Mouse (Mus musculus): ENCODE results near the gene Glod4. TPM values are rescaled to one million over a fixed set of nuclear protein-coding genes. Genes with fewer than 3 reads are reported as not detected.
"Not testable (repeated sequence)": the region's sequence is repeated elsewhere in the genome, so short reads cannot be mapped to it uniquely, and the experiment has no call there.

Glod4 gene
- polyA plus RNA-seq, 1 experiment, result 1.6 TPM

DNA sequence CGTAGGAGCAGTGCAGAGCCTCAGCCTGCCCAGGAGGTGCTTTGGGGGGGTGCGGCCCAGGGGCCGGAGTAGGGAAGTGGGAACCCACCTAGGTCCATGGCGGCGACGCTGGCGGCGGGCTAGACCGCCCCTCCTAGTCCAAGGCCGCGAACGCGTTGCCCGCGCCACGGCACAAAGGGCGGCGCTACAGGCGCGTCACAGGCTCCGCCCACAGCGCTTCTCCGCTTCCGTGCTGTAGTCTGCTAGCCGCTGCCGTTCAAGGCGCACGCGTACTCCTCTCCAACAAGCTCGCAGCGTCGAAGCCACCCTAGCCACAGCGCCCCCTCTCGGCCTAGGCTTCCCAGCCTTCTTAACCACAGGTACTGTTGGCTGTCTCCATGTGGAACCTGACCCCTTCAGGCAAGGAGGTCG is 26.1 kb downstream of the Glod4 start, which contains the start of the genes Dbil5 and Gemin4:
Dbil5 (plus strand) TSS at position 219 of the 411 bp plus-strand sequence.
Gemin4 (minus strand) TSS at position 275 of the 411 bp plus-strand sequence.
- under 1% methylated on average over 35 of the region's 35 CpGs for WGBS
- H3K4me1 ChIP-seq (ENCODE audit: control insufficient read depth, insufficient read depth, insufficient read length, low read length), result no peaks in the 10 kb centered on the region
- H3K36me3 ChIP-seq (ENCODE audit: control insufficient read depth, insufficient read depth, low read length), result peaks cover 13% of the 10 kb centered on the region

GRCm38 (mm10) chr11:76216681-76217389 is 26.7 kb downstream of the Glod4 start:
- H3K4me1 ChIP-seq (ENCODE audit: control insufficient read depth, insufficient read depth, insufficient read length, low read length), result no peaks in the 10 kb centered on the region
- peak overlapping the region; percentile 85 for H3K4me3 ChIP-seq (ENCODE audit: low read depth, low read length)
- WGBS, result 1% methylated on average over 33 of the region's 33 CpGs
- peaks cover 17% of the 10 kb centered on the region for H3K36me3 ChIP-seq (ENCODE audit: control insufficient read depth, insufficient read depth, low read length)
- H3K27ac ChIP-seq (ENCODE audit: insufficient read depth, low read depth, low read length), result peak overlapping the region; percentile 52
- no peak; the same call in 1 of the 2 replicates for TF ChIP-seq POLR2A (IDR thresholded peaks at IDR 0.05; ENCODE audit: low read depth, low read length)
- no peak for TF ChIP-seq CTCF (IDR thresholded peaks at IDR 0.05; ENCODE audit: extremely low read depth, insufficient read length, insufficient replicate concordance, low read depth, low read length)
- H3K27me3 ChIP-seq (ENCODE audit: control insufficient read depth, insufficient read depth, low read length), result no peaks in the 10 kb centered on the region

More for the DNA sequence above, 26.1 kb downstream of the Glod4 start, which contains the start of the genes Dbil5 and Gemin4:
- peak; percentile 97 for TF ChIP-seq CTCF (IDR thresholded peaks at IDR 0.05; ENCODE audit: extremely low read depth, insufficient read length, insufficient replicate concordance, low read depth, low read length)
- TF ChIP-seq POLR2A (IDR thresholded peaks at IDR 0.05; ENCODE audit: low read depth, low read length), result peak; percentile 60
- Histone ChIP-seq H3K4me3 (ENCODE audit: low read depth, low read length) (peak within 1 kb of the TSS; percentile 85), H3K27me3 (ENCODE audit: control insufficient read depth, insufficient read depth, low read length) (no peaks in the 10 kb centered on the region), H3K27ac (ENCODE audit: insufficient read depth, low read depth, low read length) (peak within 1 kb of the TSS; percentile 52)

GRCm38 (mm10) chr11:76216049-76216540 is 27.4 kb downstream of the Glod4 start:
- no peaks in the 10 kb centered on the region for H3K27me3 ChIP-seq (ENCODE audit: control insufficient read depth, insufficient read depth, low read length)
- 43% methylated on average over 5 of the region's 5 CpGs for WGBS
- TF ChIP-seq POLR2A (IDR thresholded peaks at IDR 0.05; ENCODE audit: low read depth, low read length) (no peak), CTCF (IDR thresholded peaks at IDR 0.05; ENCODE audit: extremely low read depth, insufficient read length, insufficient replicate concordance, low read depth, low read length) (no peak)

DNA sequence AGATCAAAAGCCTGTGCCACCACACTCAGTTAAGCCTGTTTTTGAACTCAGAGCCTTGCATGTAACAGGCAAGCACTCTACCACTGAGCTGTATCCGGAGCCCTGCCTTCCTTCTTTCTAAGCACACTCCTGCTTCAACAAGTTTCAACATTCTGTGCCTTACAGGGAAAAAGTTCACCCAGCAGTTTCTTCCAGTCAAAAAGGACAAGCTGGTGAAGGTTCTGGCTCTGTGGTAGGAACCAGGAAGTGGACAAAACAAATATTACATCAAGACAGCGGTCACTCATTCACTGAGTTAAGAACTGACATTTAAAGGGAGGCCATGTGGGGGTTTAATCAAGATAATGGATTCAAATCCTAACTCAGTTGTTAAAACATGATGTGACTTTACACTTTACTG is 28.5 kb downstream of the Glod4 start:
- Histone ChIP-seq H3K36me3 (ENCODE audit: control insufficient read depth, insufficient read depth, low read length) (peaks cover 14% of the 10 kb centered on the region; the same call in 1 of the 2 replicates), H3K27me3 (ENCODE audit: control insufficient read depth, insufficient read depth, low read length) (no peaks in the 10 kb centered on the region), H3K4me3 (ENCODE audit: low read depth, low read length) (no peak overlapping the region), H3K4me1 (ENCODE audit: control insufficient read depth, insufficient read depth, insufficient read length, low read length) (no peaks in the 10 kb centered on the region), H3K27ac (ENCODE audit: insufficient read depth, low read depth, low read length) (no peak overlapping the region)
- TF ChIP-seq CTCF (IDR thresholded peaks at IDR 0.05; ENCODE audit: extremely low read depth, insufficient read length, insufficient replicate concordance, low read depth, low read length) (no peak), POLR2A (IDR thresholded peaks at IDR 0.05; ENCODE audit: low read depth, low read length) (no peak)
- 60% methylated on average over 2 of the region's 2 CpGs for WGBS

More at GRCm38 (mm10) chr11:76216049-76216540, 27.4 kb downstream of the Glod4 start:
- Histone ChIP-seq H3K27ac (ENCODE audit: insufficient read depth, low read depth, low read length) (peak overlapping the region; percentile 52), H3K36me3 (ENCODE audit: control insufficient read depth, insufficient read depth, low read length) (peaks cover 15% of the 10 kb centered on the region), H3K4me1 (ENCODE audit: control insufficient read depth, insufficient read depth, insufficient read length, low read length) (no peaks in the 10 kb centered on the region), H3K4me3 (ENCODE audit: low read depth, low read length) (no peak overlapping the region)

DNA sequence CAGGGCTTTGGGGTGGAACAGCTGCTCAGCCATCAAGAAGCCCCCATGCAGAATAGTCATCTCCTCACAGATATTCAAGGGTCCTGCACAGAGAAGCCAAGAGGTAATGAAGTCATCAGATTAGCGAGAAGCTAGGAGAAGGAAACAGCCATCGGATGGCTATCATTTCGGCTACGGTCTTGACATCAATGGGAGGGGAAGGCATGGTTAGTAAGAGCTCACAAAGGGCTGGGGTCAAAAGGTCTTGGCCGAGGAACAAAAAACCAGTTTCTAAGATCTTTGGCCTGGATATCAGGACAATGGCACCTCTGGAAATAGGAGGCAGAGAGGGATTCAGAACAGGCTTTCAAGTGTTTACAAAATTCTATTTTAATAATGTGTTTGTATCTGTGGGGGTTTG is 29.7 kb downstream of the Glod4 start:
- WGBS, result 92% methylated on average over 5 of the region's 5 CpGs
- TF ChIP-seq CTCF (IDR thresholded peaks at IDR 0.05; ENCODE audit: extremely low read depth, insufficient read length, insufficient replicate concordance, low read depth, low read length), result no peak
- no peak for TF ChIP-seq POLR2A (IDR thresholded peaks at IDR 0.05; ENCODE audit: low read depth, low read length)
- H3K27ac ChIP-seq (ENCODE audit: insufficient read depth, low read depth, low read length), result no peak overlapping the region
- H3K4me3 ChIP-seq (ENCODE audit: low read depth, low read length), result no peak overlapping the region
- no peaks in the 10 kb centered on the region for H3K4me1 ChIP-seq (ENCODE audit: control insufficient read depth, insufficient read depth, insufficient read length, low read length)
- H3K36me3 ChIP-seq (ENCODE audit: control insufficient read depth, insufficient read depth, low read length), result peaks cover 17% of the 10 kb centered on the region; the same call in 1 of the 2 replicates
- H3K27me3 ChIP-seq (ENCODE audit: control insufficient read depth, insufficient read depth, low read length), result no peaks in the 10 kb centered on the region

DNA sequence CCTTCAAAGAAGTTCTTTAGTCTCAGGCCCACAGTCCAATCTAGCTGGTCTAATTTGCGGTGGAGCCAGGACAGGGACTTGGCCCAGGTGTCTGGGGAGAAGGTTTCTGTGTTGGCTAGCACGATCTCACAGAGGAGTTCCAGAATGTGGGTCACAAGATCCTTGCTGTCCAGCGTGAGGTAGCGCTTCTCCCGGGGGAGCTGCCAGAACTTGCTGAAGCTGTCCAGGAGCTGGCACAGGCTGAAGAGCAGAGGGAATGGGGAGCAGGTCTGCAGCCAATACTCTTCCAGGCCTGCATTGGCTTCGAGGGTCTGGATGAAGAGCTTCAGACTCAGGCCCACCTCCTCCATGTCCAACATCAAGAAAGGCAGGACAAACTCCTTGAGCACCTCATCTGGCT is 31.9 kb downstream of the Glod4 start:
- H3K27me3 ChIP-seq (ENCODE audit: control insufficient read depth, insufficient read depth, low read length); H3K27ac ChIP-seq (ENCODE audit: insufficient read depth, low read depth, low read length); H3K4me1 ChIP-seq (ENCODE audit: control insufficient read depth, insufficient read depth, insufficient read length, low read length); H3K4me3 ChIP-seq (ENCODE audit: low read depth, low read length): not testable (repeated sequence)
- 92% methylated on average over 5 of the region's 6 CpGs for WGBS
- peaks cover 19% of the 10 kb centered on the region; the same call in 1 of the 2 replicates for H3K36me3 ChIP-seq (ENCODE audit: control insufficient read depth, insufficient read depth, low read length)

GRCm38 (mm10) chr11:76210228-76210985 is 33.1 kb downstream of the Glod4 start:
- Histone ChIP-seq H3K27ac (ENCODE audit: insufficient read depth, low read depth, low read length) (no peak overlapping the region), H3K4me3 (ENCODE audit: low read depth, low read length) (no peak overlapping the region), H3K36me3 (ENCODE audit: control insufficient read depth, insufficient read depth, low read length) (peaks cover 19% of the 10 kb centered on the region; the same call in 1 of the 2 replicates), H3K27me3 (ENCODE audit: control insufficient read depth, insufficient read depth, low read length) (no peaks in the 10 kb centered on the region), H3K4me1 (ENCODE audit: control insufficient read depth, insufficient read depth, insufficient read length, low read length) (no peaks in the 10 kb centered on the region)
- no peak for TF ChIP-seq POLR2A (IDR thresholded peaks at IDR 0.05; ENCODE audit: low read depth, low read length)
- no peak for TF ChIP-seq CTCF (IDR thresholded peaks at IDR 0.05; ENCODE audit: extremely low read depth, insufficient read length, insufficient replicate concordance, low read depth, low read length)
- WGBS, result 72% methylated on average over 13 of the region's 13 CpGs

Measured in small intestine, adult 2 months (tissue).